Mouse (Mus musculus) hindbrain, embryonic 15.5 days (tissue): ENCODE results near the gene Snai1. TPM values are rescaled to one million over a fixed set of nuclear protein-coding genes. Genes with fewer than 3 reads are reported as not detected.

ENCODE experiments used
- ATAC-seq: fragments of 200-750 bp; cut with Nextera tagmentation; 2 replicates; pipeline ENCODE4 v1.8.0; 2017; ENCODE audit warnings: low read depth, moderate number of reproducible peaks, moderate TSS enrichment; ENCODE audit not compliant: low FRiP score
- H3K27ac ChIP-seq: fragments of 300-500 bp; sonication (generic); replicated peaks from 2 replicates; pipeline ENCODE4 v1.5.1; 2015; ENCODE audit warnings: mild to moderate bottlenecking, inconsistent platforms
- H3K27me3 ChIP-seq: fragments of 300-500 bp; sonication (generic); 2 replicates; pipeline ENCODE4 v1.6.1; 2015; ENCODE audit warnings: control low read depth, inconsistent platforms
- H3K36me3 ChIP-seq: fragments of 300-500 bp; sonication (generic); 2 replicates; pipeline ENCODE4 v1.6.1; 2015; ENCODE audit warnings: control low read depth, inconsistent platforms
- H3K4me1 ChIP-seq: fragments of 300-500 bp; sonication (generic); replicated peaks from 2 replicates; pipeline ENCODE4 v1.6.1; 2015; ENCODE audit warnings: control low read depth, inconsistent platforms
- H3K4me2 ChIP-seq: fragments of 300-500 bp; sonication (generic); 2 replicates; pipeline ENCODE4 v1.6.1; 2015; ENCODE audit warnings: moderate library complexity, mild to moderate bottlenecking, inconsistent platforms
- H3K4me3 ChIP-seq: fragments of 300-500 bp; sonication (generic); 2 replicates; pipeline ENCODE4 v1.5.1; 2015; ENCODE audit warnings: mild to moderate bottlenecking, inconsistent platforms
- H3K9ac ChIP-seq: fragments of 300-500 bp; sonication (generic); 2 replicates; pipeline ENCODE4 v1.6.1; 2015; ENCODE audit warnings: inconsistent platforms
- H3K9me3 ChIP-seq: fragments of 300-500 bp; sonication (generic); 2 replicates; pipeline ENCODE4 v1.6.1; 2016; ENCODE audit warnings: control low read depth, inconsistent platforms
- WGBS: fragments of 180-500 bp; shearing (Covaris S2); methylation state at CpG from one replicate; pipeline ENCODE4 v1.1.7; 2015; 5-methylcytosine and 5-hydroxymethylcytosine counted together
- polyA plus RNA-seq: library from polyadenylated mRNA; unstranded; fragments of >200 nt; fragmentation: Nextera tagmentation; extraction: Ambion mirVana; gene quantifications from 2 replicates; pipeline ENCODE4 v1.2.1, GENCODE M21; 2015

Gene Snai1
- polyA plus RNA-seq, 1 experiment from 2014 or later, result 6.6 TPM

DNA sequence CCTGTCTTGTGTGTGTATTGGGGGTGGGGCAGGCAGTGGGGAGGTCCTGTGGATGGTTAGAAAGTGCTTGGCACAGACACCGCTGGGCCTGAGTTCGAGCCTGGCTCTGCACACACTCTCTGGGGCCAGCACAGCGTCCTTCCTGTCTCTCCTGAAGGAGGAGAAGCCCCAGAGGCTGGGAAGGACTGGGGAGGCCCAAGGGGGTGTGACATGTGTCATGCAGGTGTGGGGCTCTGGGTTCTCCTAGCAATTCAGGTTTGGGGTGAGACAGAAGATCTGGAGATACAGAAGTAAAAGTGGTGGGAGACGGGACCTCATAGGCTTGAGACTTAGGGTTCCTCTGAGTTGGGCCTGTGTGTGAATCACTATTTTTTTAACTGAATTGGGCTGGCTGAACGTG, 25.0 kb downstream of the Snai1 start:
- H3K27me3 ChIP-seq, result peaks cover 7% of the 10 kb centered on the region; the same call in 1 of the 2 replicates
- peaks cover 38% of the 10 kb centered on the region for H3K4me1 ChIP-seq
- ATAC-seq, result no peak
- H3K36me3 ChIP-seq, result no peaks in the 10 kb centered on the region
- H3K9ac ChIP-seq, result no peak overlapping the region
- no peaks in the 10 kb centered on the region for H3K9me3 ChIP-seq
- no peak overlapping the region for H3K4me2 ChIP-seq
- no peak overlapping the region for H3K4me3 ChIP-seq
- WGBS, result 82% methylated on average over 5 of the region's 5 CpGs
- no peak overlapping the region for H3K27ac ChIP-seq

DNA sequence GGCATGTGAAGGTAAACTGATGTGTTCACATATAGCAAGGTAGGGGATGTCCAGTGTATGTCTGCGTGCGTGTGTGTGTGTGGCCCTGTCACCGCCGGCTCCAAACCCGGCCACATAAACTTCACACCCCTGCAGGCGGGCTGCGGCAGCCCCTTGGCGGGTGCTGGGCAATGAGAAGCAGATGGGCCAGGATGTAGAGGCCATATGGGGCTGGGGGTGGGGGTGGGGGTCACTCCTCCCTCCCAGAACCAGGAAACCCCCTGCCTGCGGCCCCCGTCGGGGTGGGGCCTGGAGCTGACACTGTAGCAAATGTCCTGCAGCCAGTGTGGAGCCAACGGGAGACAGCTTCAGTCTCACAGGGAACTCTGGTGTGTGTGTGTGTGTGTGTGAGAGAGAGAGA, 25.7 kb downstream of the Snai1 start:
- no peak overlapping the region for H3K4me3 ChIP-seq
- no peak overlapping the region for H3K27ac ChIP-seq
- WGBS, result 45% methylated on average over 10 of the region's 12 CpGs
- H3K4me2 ChIP-seq, result no peak overlapping the region
- H3K4me1 ChIP-seq, result peaks cover 38% of the 10 kb centered on the region
- ATAC-seq, result peak; percentile 59; the same call in 1 of the 2 replicates
- peaks cover 7% of the 10 kb centered on the region; the same call in 1 of the 2 replicates for H3K27me3 ChIP-seq
- H3K36me3 ChIP-seq, result no peaks in the 10 kb centered on the region
- H3K9me3 ChIP-seq, result no peaks in the 10 kb centered on the region
- H3K9ac ChIP-seq, result no peak overlapping the region

DNA sequence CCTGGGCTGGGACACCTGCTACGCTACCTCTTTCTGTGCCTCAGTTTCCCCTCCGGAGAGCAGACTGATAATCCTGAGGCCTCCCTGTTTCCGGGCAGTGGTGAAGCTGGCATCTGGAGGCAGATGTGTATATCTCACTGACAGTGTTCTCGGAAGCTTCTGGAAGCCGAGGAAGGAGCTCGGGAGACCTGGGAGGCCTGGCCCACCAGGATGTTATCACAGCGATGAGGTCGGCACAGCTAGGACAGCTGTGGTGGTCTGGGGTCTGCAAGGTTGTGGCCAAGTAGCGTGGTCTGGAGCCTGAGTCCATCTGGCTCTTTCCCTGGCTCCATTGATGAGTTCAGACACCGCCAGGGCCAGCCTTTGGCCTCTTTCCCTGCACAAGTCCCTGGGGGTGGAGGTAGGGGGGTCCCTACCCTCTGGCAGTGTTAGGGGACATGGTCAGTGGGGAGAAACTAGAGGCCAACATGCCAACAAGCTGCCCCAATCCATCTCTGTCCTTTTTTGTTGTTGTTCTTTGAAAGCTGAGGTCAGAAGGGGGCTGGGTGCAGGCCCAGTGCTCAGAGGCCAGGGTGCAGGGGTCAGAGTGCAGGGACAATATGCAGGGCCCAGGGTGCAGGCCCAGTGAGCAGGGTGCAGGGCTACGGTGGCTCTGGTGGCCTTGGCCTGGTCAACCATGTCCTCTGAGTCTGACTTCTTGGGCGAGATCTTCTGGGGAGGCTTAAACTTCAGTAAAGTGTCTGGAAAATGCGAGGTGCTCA, 26.7 kb downstream of the Snai1 start:
- Histone ChIP-seq H3K4me3 (no peak overlapping the region), H3K27ac (no peak overlapping the region), H3K9me3 (no peaks in the 10 kb centered on the region), H3K27me3 (peaks cover 7% of the 10 kb centered on the region; the same call in 1 of the 2 replicates), H3K9ac (no peak overlapping the region), H3K4me2 (no peak overlapping the region), H3K36me3 (no peaks in the 10 kb centered on the region), H3K4me1 (peaks cover 32% of the 10 kb centered on the region)
- no peak for ATAC-seq
- 79% methylated on average over 13 of the region's 13 CpGs for WGBS

DNA sequence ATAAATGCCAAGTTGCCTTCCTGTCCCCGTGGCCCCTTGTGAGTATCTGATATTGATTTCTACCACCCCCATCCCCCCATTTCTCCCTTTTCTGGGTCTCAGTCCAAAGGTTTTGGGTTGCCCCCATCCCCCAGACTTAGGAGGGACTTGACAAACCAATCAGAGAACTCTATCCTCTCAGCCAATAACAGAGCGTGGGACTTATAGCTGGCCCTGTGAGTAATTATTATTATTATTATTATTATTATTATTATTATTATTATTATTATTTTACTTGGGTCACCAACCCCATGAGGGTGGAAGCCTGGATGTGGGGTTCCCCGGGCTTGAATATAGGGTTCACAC, 27.3 kb downstream of the Snai1 start:
- peaks cover 28% of the 10 kb centered on the region for H3K4me1 ChIP-seq
- no peak overlapping the region for H3K4me2 ChIP-seq
- H3K27ac ChIP-seq, result no peak overlapping the region
- H3K36me3 ChIP-seq, result no peaks in the 10 kb centered on the region
- no peak overlapping the region for H3K9ac ChIP-seq
- no peak overlapping the region for H3K4me3 ChIP-seq
- no peaks in the 10 kb centered on the region for H3K9me3 ChIP-seq
- WGBS, result 84% methylated on average over 3 of the region's 3 CpGs
- ATAC-seq, result no peak
- peaks cover 1% of the 10 kb centered on the region; the same call in 1 of the 2 replicates for H3K27me3 ChIP-seq

DNA sequence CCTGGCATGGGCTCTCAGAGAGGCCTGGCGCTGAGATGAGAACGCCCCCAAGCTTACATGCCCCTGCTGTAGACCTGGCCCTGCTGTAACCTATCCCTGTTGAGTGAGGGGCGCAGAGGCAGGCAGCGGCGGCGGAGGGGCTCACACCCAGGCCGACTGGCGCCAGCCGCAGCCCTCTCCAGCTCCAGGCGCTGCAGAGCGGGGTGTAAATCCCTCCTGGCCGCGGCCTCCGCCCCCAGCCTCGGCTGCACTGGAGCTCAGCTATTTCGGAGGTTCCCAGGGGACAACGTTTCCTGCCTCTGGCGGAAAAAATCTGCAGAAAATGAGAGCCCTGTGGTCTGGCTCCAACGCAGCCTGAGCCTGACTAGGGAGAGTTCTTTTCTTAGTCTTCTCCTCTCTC, 27.7 kb downstream of the Snai1 start:
- Histone ChIP-seq H3K36me3 (no peaks in the 10 kb centered on the region), H3K27me3 (no peaks in the 10 kb centered on the region), H3K4me3 (no peak overlapping the region), H3K4me1 (peaks cover 28% of the 10 kb centered on the region), H3K4me2 (peak overlapping the region; percentile 40), H3K9ac (no peak overlapping the region), H3K27ac (no peak overlapping the region), H3K9me3 (no peaks in the 10 kb centered on the region)
- no peak for ATAC-seq
- WGBS, result 11% methylated on average over 19 of the region's 19 CpGs

DNA sequence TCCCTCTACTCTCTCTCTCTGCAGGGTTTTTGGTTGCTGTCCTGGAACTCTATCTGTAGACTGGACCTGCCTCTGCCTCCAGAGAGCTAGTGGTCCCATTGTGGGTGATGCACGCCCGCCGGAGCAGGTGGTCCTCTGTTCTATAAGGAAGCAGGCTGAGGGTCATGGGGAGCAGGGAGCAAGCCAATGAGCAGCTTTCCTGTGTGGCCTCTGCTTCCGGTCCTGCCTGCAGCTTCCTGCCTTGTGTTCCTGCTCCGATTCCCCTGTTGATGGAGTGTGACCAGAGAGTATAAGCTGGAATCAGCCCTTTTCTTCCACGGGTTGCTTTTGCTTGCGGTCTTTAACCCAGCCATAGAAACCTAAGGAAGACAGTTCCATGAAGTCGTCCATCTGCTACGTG, 30.1 kb downstream of the Snai1 start:
- Histone ChIP-seq H3K9me3 (no peaks in the 10 kb centered on the region), H3K4me1 (peaks cover 20% of the 10 kb centered on the region), H3K4me2 (no peak overlapping the region), H3K4me3 (no peak overlapping the region), H3K27ac (no peak overlapping the region), H3K36me3 (no peaks in the 10 kb centered on the region), H3K27me3 (no peaks in the 10 kb centered on the region), H3K9ac (no peak overlapping the region)
- WGBS, result 91% methylated on average over 9 of the region's 9 CpGs
- ATAC-seq, result no peak

DNA sequence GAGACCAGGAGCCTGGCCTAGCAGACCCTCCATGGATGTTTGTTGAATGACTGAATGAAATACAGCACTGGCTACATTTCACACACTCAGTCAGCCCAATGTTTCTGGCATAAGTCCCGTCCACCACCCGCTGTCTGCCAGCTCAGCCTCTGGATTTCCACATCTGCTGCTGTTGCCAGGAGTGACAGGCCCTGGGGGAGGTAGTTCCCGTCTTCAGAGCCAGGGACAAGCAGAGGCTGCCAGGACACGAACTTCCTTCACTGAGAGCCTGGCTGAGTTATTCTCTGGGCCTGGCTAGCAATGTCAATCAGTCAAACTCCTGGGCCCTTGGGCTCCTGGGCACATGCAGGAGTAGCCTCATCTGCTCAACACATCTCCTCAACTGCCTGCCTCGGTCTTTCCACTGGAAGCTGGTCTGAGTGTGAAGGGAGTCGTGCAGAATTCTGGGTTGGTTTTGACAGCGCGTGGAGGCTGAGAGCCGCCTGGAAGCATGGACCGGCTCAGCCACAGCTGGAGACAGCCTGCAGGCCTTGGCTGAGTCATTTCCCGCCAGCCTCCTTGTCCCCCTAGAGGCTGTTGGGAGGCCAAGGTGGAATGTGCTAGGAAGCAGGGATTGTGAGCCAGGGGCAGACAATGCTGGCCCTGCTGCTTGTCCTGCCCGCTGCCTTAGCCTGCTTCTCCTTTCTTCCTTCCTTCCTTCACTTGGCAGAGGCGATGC, 32.1 kb downstream of the Snai1 start:
- Histone ChIP-seq H3K4me2 (no peak overlapping the region), H3K4me3 (no peak overlapping the region), H3K27ac (no peak overlapping the region), H3K27me3 (no peaks in the 10 kb centered on the region), H3K9me3 (no peaks in the 10 kb centered on the region), H3K4me1 (peaks cover 5% of the 10 kb centered on the region), H3K9ac (no peak overlapping the region), H3K36me3 (no peaks in the 10 kb centered on the region)
- 62% methylated on average over 13 of the region's 13 CpGs for WGBS
- no peak for ATAC-seq

DNA sequence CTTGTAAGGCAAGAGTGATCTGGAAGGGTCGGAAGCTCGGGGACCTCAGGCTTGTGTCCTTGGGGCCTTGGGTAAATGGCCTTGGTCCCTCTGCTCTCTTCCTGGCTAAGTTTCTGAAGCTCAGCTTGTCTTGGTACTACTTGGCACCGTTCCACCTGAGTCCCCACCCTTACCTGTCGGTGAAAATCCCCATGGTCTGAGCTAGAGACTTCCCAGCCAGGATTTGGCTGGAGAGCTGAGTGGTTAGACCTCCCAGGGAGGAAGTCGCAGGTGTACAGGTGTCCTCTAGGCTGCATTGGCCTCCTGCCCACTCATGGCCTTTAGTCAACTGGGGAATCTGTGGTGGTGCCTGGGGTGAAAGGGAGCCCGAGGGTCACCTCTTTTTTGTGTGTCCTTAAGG, 32.8 kb downstream of the Snai1 start:
- Histone ChIP-seq H3K36me3 (no peaks in the 10 kb centered on the region), H3K4me2 (no peak overlapping the region), H3K27ac (no peak overlapping the region), H3K9ac (no peak overlapping the region), H3K4me1 (peaks cover 2% of the 10 kb centered on the region), H3K27me3 (no peaks in the 10 kb centered on the region), H3K4me3 (no peak overlapping the region), H3K9me3 (no peaks in the 10 kb centered on the region)
- WGBS, result 94% methylated on average over 6 of the region's 6 CpGs
- ATAC-seq, result no peak

DNA sequence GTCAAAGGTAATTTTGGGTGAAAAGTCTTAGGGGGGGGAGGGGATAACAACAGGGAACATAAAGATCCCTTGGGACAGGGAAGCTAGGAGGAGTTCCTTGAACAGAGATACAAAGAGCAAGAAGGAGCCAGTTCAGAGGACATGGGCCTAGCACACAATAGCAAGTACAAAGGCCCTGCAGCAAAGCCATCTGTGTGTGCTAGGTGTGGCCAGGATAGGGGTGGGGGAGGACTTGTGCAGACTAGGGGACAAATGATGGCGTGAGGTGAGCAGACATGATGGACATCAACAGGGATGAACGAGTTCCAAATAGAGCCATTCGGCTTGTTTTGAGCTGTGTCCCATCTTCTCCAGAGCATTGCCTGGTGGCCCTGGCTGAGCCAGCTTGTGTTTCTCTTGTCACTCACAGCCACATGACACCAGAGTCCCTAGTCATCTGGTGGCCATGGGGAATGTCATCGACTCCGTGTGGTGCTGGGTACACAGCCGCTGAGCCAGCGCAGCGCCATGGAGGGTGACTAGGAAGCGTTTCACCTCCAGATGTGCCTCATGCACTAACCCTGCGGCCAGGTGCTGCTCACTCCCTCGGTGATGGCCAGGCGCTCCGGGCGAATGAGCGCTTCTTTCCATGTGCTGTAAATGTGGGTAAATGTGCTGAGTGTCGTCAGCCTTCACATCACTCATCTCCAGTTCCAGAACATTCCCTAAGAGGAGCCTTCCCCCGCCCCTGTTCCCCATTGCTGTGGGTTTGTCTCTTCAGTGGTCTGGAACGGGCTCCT, 33.6 kb downstream of the Snai1 start:
- Histone ChIP-seq H3K27ac (no peak overlapping the region), H3K27me3 (no peaks in the 10 kb centered on the region), H3K36me3 (no peaks in the 10 kb centered on the region), H3K4me1 (no peaks in the 10 kb centered on the region), H3K9ac (no peak overlapping the region), H3K4me3 (no peak overlapping the region), H3K9me3 (no peaks in the 10 kb centered on the region), H3K4me2 (no peak overlapping the region)
- 81% methylated on average over 18 of the region's 18 CpGs for WGBS
- ATAC-seq, result no peak

DNA sequence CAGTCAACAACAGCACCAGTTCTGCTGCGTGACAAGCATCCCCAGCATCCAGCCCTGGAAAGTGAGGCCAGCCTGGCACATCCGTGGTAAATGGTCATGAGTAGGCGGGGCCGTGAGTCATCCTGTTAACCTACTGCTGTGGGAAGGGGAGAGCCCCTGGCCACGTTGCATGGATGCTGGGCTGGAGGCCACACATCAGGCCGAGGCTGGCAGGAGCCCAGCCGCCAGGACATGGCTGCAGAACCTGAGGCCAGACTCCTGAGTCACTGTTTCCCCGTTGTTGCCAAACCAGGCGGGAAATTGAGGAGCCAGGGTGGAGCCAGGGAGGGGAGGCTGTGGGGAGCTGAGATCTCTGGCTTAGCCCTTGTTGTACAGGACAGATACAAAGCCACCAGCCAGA, 36.8 kb downstream of the Snai1 start:
- Histone ChIP-seq H3K27ac (no peak overlapping the region), H3K9me3 (no peaks in the 10 kb centered on the region), H3K4me3 (no peak overlapping the region), H3K4me2 (no peak overlapping the region), H3K36me3 (no peaks in the 10 kb centered on the region), H3K9ac (no peak overlapping the region), H3K4me1 (no peaks in the 10 kb centered on the region), H3K27me3 (no peaks in the 10 kb centered on the region)
- no peak for ATAC-seq
- WGBS, result 62% methylated on average over 9 of the region's 9 CpGs

DNA sequence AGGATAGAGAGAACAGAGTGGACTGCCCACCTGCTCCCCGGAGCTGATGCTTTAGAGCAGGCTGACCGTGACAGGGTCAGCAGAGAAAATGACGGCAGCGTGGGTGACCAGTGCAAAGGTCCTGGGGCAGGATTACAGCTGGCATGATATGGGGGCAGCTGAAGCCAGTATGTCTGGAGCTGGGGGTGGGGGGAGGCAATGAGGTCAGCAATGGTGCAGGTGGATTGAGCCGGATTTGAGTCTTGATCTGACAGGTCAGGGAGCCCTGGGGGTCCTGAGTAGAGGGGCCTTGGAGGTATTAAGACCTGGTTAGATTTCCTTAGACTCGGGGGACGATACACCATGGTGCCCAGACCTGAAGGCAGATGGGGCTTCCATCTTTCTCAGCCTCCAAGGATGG, 37.6 kb downstream of the Snai1 start:
- H3K4me3 ChIP-seq, result no peak overlapping the region
- H3K9ac ChIP-seq, result no peak overlapping the region
- no peaks in the 10 kb centered on the region for H3K9me3 ChIP-seq
- H3K36me3 ChIP-seq, result no peaks in the 10 kb centered on the region
- H3K4me2 ChIP-seq, result no peak overlapping the region
- no peaks in the 10 kb centered on the region for H3K4me1 ChIP-seq
- H3K27me3 ChIP-seq, result no peaks in the 10 kb centered on the region
- ATAC-seq, result no peak
- WGBS, result 94% methylated on average over 7 of the region's 7 CpGs
- no peak overlapping the region for H3K27ac ChIP-seq

DNA sequence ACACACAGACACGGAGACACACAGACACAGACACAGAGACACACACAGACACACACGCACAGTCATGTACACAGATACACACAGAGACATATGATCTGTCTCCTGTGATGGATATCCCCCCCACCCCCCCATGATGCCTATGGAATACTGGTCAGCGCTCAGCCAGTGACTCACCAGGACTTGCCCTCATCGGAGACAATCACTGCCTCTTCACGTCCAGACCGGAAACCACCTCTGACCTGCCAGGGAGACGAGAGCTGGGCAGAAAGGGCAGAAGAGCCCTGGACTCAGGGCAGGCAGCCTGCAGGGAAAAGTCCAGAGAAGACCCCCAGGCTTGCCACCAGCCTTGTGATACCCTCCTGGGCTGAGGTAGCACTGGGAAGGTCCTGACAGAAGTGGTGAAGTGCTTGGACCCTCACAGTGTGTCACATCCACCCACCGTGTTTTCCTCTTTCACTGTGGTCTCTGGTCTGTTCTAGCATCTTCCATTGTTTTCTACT, 38.2 kb downstream of the Snai1 start:
- Histone ChIP-seq H3K4me2 (no peak overlapping the region), H3K4me3 (no peak overlapping the region), H3K36me3 (no peaks in the 10 kb centered on the region), H3K9me3 (no peaks in the 10 kb centered on the region), H3K27ac (no peak overlapping the region), H3K27me3 (no peaks in the 10 kb centered on the region), H3K9ac (no peak overlapping the region), H3K4me1 (no peaks in the 10 kb centered on the region)
- no peak for ATAC-seq
- 89% methylated on average over 8 of the region's 8 CpGs for WGBS
